Mouse (Mus musculus) left cerebral cortex, postnatal 10 days (tissue): ENCODE measurements around the gene Lrmda. TPM values are rescaled to one million over a fixed set of nuclear protein-coding genes. Genes with fewer than 3 reads are reported as not detected.
"Not testable (repeated sequence)": the region's sequence is repeated elsewhere in the genome, so short reads cannot be mapped to it uniquely, and the experiment has no call there.

Experiments used
- DNase-seq, 2 experiments: peaks; one replicate each; pipeline ENCODE4 v3.0.0; 2021 to 2022; ENCODE audit warnings: low spot score in 2 of 2, mixed read lengths in 1 of 2; ENCODE audit errors: extremely low spot score in 1 of 2
- intact Hi-C: fragments of 180-260 bp; cut with DNase I; formaldehyde crosslinking; loops from one replicate; pipeline ENCODE4 v1.15.1; 2025
- total RNA-seq, 2 experiments: library from RNA; stranded (reverse); gene quantifications; 2 replicates each; pipeline ENCODE4 v1.2.3; 2021

Gene Lrmda
- total RNA-seq, 2 experiments from 2014 or later, result 1.1 TPM; not detected in 1

DNA sequence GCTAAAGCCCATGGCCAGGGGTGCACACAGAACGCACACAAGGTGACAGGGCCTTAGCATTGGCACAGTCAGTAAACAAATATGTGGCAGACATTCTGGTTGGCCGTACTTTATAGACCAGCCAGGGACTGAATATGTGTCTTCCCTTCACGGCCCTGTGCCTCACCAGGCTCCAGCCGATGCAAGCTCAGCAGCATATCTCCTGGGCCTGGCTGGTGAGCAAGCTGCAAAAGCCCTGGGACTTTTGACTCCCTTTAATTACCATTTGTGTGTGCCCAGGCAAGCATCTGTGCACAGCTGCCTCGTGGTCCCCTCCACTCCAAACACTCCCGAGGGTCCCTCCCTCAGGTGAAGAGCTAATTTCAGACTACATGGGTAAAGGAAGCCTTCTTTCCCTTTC, 556.9 kb downstream of the Lrmda start:
- intact Hi-C loops, result loop anchor here (5.0 to 10.0 kb wide), 4 partner anchors 199 to 828 kb away; no protein-coding TSS in a partner anchor
- DNase-seq, result no peak

GRCm38 (mm10) chr14:22577411-22578037, 558.0 kb downstream of the Lrmda start:
- intact Hi-C loops, result loop anchor here (2.0 to 10.0 kb wide), 5 partner anchors 200 to 827 kb away; no protein-coding TSS in a partner anchor

GRCm38 (mm10) chr14:22578224-22578623, 558.7 kb downstream of the Lrmda start:
- intact Hi-C loops, result loop anchor here (2.0 to 10.0 kb wide), 5 partner anchors 201 to 827 kb away; no protein-coding TSS in a partner anchor
- peak; percentile 80 to 84 for DNase-seq

More at GRCm38 (mm10) chr14:22577411-22578037, 558.0 kb downstream of the Lrmda start:
- DNase-seq, result no peak

GRCm38 (mm10) chr14:22578986-22579385, 559.5 kb downstream of the Lrmda start:
- intact Hi-C loops, result loop anchor here (2.0 to 10.0 kb wide), 5 partner anchors 202 to 826 kb away; no protein-coding TSS in a partner anchor
- no peak for DNase-seq

DNA sequence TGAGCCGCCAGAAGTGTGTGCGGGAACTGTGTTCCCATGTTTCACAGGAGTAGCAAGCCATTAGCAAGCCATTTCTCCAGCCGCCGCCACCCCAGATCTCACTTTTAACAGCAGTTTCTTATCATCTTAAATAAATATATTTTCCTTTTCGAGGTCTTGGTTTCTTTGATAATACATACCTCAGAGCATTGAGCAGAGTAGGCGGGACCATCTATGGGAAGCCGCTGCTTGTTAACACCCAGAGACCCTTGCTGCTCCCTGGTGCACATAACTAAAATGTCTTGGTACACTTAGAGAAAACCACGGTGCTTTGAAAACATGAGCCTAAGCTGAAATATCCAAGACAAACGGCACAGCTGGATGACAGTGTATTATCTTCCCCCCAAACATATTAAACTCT, 562.6 kb downstream of the Lrmda start:
- intact Hi-C loops, result no loop called here
- DNase-seq, result no peak

- intact Hi-C loops, result no loop called here
- DNase-seq, result no peak
These were observed 566.8 kb downstream of the Lrmda start for GRCm38 (mm10) chr14:22586281-22586680.

DNA sequence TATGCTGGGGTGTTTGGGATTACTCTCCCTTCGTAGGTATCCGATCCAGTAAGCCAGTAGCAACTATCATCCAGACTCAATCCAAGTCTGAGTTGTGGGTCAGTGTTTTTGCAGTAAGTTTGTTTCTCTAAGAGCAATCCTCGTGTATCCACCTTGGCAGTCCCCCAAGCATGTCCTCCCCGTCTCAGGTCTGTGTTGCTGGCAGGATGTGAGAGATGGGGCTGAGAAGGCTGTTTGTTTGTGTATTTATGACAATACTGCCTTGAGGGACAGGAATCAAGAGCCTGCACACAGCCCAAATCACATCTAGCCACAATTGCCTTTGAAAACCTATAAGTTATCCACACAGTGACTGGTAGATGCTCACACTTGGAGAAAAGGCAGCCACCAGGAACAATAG, 567.3 kb downstream of the Lrmda start:
- intact Hi-C loops, result no loop called here
- no peak for DNase-seq

GRCm38 (mm10) chr14:22587285-22587957, 567.9 kb downstream of the Lrmda start:
- intact Hi-C loops, result no loop called here
- DNase-seq, result no peak

DNA sequence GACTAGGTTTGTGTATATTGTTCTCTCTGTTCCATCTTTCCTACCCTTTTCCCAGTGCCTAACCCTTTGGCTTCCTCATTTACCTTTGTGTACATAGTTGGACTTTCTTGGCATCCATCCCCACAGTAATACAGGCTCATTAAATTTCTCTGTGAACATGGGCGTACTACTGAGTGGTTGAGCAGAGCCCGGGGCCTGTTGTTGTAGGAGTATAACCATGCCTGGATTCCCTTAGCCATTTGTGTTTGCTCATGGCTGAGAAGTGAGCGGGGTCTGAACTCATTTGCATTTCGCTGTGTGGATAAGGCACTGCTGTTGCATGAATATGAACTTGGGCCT, 568.4 kb downstream of the Lrmda start:
- intact Hi-C loops, result no loop called here
- no peak for DNase-seq

DNA sequence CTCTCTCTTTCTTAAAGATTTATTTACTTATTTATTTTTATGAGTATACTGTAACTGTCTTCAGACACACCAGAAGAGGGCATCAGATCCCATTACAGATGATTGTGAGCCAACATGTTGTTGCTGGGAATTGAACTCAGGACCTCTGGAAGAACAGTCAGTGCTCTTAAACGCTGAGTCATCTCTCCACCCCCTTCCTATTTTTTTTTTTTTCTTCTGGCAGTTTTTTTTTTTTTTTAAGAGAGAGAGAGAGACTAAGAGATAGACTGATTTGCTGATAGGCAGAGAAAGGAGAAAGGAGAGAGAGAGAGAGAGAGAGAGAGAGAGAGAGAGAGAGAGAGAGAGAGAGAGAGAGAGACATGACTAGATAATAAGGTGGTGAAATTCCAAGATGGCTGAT, 568.9 kb downstream of the Lrmda start:
- intact Hi-C loops, DNase-seq: not testable (repeated sequence)

DNA sequence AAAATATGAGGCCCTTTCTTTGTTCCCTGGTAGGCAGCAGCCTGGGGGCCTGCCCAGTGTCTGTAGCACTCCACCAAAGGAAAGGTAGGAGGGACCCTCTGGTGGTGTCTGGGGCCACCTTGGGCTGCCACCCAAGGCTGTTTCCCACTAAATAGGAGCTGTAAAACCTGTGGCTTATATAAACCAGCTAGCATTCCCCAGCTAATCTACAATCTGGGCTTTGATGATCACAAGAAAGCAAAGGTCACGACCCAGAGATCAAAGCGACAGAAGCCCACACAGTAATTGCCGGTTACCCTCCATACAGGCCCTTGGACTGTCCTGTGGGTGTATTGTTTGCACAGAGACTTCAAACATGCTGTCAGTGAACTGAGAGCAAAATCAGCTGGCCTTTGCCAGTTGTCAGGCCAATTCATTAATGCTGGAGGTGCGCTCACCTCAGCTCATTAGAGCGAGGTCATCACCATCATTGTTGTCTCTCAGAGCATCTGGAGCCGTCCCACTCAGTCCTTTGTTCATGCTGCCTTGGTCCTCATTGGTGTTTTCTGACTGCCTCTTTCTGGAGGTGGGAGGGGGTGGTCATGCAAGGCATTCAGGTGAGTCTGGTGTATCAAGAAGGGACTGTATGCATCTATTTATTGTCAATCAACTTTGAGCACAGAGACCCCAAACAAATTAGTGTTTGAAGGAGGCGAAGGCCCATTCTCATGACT, 570.1 kb downstream of the Lrmda start:
- DNase-seq, result peak in 1 of 2 experiments; percentile 31
- intact Hi-C loops, result no loop called here

DNA sequence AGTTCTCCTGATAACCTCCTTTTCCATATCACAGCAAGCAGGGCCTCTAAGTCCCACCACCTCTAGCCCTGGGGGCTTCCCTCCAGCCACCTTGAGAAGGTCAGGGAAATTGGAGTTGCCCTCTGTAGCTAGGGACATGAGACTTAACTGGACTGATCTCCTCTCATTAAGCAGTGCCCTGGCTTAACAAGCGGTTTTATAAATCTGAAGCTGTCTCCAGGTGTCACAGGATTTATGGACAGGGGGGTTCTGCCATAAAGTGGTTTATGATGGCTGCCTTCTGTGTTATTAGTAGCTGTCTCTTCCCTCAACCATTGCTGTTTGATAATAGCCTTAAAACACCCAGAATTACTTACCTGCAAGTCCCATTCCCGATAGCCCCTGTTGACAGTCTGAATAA, 571.7 kb downstream of the Lrmda start:
- DNase-seq, result no peak
- intact Hi-C loops, result no loop called here

- intact Hi-C loops, result no loop called here
- no peak for DNase-seq
These were observed 578.0 kb downstream of the Lrmda start for GRCm38 (mm10) chr14:22597508-22597907.

GRCm38 (mm10) chr14:22598638-22599037, 579.1 kb downstream of the Lrmda start:
- DNase-seq, result no peak
- intact Hi-C loops, result no loop called here

GRCm38 (mm10) chr14:22600166-22600565, 580.7 kb downstream of the Lrmda start:
- intact Hi-C loops, result no loop called here
- DNase-seq, result no peak

- intact Hi-C loops, result no loop called here
These were observed 582.8 kb downstream of the Lrmda start for GRCm38 (mm10) chr14:22602308-22602707.

DNA sequence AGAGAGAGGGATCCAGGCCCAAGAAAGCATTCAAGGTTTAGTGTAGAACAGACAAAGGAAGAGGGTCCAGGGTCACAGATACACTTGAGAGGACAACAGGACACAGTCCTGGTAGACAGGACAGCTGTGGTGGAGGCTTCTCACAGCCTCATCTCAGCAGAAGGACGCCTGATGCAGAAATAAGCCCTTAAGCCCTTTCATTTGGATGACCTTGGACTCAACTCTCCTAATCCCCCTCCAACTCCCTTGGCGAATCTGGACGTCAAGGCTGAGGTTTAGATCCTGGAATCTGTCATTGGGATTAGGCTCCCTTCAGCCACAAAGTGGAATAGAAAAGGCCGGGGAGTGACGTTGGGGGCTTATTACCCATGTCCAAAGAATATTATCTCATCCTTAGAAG, 589.1 kb downstream of the Lrmda start:
- no peak for DNase-seq
- intact Hi-C loops, result no loop called here

More at GRCm38 (mm10) chr14:22602308-22602707, 582.8 kb downstream of the Lrmda start:
- DNase-seq, result no peak

DNA sequence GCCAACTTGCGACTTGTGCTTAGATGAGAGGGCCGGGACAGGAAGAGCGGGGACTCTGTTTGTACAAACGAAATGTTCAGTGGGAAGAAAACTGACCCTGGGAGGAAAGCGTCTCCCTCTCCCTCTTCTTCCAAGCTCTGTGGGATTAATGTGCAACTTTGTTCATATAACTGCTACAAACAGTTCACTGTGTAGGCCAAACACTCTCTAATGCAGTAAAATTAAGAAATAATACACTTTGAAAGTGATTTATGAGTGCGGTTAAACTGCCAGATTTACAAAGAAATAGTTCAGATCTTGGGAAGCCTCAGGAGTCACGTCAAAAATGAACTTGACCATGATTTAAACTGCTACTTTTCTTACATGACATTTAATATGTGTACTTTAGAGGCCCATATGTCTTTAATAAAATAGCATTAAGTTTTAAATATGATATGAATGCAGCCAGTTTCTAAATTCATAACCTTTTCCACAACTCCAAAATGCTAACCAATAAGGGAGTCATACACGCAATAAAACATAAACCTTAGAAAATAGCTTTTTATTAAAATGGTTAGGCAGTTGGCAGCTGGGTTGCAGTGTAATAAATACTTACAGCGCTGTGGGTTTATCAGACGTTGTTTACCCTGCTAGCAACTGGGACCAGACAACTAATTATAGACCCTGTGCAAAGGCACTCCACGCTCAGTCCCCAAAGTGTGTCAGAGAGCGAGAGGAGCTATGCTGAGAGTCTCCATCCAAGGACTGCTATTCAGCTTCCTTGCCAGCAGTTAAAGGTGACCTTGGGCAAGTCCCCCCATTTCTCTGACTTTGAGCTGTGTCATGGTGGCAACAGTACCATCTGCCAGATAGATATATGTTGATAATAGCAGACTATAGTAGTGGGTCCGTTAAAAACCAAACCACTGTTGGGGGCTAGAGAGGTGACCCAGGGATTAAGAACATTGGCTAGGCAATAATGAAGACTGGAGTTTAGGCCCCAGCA, 590.0 kb downstream of the Lrmda start:
- intact Hi-C loops, result no loop called here
- no peak for DNase-seq

- DNase-seq, result no peak
- intact Hi-C loops, result no loop called here
These were observed 591.5 kb downstream of the Lrmda start for GRCm38 (mm10) chr14:22611011-22611410.
